Mouse (Mus musculus) cerebellum, adult 18-20 months (tissue): Measurements from ENCODE around the gene Klf7.
"Not testable (repeated sequence)": the region's sequence is repeated elsewhere in the genome, so short reads cannot be mapped to it uniquely, and the experiment has no call there.

Experiments used
- DNase-seq, 2 experiments: peaks; one replicate each; pipeline ENCODE4 v3.0.0; 2021

Klf7 gene

DNA sequence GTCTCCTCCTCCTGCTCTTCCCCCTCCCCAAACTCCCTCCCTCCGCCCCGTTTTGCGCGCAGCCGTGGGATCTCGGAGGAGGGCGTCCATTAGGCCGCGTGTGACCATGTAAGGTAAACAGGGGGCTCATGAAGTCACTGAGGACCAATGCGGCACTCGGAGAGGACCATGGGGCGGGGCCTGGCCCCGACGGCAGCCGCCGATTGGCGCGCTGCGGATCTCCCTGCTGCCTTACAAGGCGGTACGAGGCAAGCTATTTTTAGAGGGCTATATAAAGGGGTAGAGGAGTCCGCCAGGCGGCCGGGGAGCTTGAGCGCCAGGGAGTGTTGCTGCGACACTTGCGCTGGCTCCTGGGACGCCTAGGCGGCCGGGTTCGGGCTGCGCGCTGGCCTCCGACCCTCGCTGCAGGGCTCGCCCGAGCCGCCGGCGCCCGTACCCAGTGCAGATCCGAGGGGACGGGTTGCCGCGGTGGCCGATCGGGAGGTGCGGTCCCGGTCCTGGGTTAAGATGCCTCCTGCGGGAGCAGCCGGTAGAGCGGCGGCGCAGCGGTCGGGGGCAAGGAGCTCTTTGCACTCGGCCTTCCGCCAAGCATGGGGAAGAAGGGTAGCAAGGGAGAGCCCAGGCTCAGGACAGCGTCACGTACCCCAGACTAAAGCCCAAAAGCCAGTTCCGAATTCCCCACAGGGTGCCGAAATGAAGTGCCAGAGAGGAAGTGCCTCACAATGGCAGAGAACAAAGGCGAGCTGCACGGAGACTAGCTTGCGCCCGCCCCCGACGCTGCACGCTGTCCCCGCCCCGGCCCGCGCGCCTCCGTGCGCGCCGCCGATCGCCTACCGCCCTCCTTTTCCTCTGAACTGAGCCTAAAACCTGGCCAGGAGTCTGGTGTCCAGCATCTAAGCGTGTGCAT is at the start of gene Klf7:
TSS of gene Klf7 (minus strand) at position 724 of the 907 bp plus-strand sequence.
- peak; percentile 95 to 98 for DNase-seq

DNA sequence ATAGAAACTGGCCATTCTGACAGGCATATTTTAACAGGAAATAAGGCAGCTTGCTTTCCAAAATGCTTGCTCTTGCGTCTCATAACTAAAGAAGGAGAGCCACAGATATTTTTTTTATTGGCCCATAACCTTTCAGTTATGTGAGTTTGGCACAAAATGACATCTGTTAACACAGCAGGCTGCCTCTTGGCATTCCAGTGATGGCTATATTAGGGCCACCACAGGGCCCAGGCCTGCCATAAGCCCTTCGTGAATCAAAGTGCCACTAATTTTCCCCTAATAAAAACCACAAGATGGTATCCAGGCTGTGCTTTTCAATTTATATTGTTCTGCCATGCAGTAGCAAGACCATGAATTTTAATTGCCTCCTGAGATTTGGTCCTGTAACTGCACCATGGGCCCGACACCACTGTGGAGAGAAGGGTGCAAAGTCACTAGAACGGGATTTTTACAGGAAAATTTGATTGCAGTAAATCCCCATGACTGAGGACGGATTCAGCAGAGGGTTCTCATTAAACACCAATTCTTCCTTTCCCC is 42.5 kb upstream of the Klf7 start:
- peak; percentile 83 to 90 for DNase-seq

DNA sequence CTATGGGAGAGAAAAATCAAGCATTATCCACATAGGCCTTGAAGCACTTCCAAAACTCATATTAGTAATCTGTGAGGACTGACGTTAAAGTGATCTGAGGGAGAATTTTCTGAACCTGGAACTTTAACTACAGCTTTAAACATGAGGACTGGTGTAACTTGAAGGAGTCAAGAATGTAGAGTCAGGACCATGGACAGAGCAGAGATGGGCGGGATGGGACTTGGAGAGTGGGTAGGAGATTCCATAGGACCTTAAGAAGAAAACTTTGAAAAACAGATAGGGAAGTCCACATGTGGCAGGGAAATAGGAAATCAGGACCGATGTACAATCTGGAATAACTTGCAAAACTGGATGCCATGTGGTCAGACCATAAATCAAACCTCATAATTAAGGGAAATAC is 36.7 kb upstream of the Klf7 start:
- DNase-seq: no peak

DNA sequence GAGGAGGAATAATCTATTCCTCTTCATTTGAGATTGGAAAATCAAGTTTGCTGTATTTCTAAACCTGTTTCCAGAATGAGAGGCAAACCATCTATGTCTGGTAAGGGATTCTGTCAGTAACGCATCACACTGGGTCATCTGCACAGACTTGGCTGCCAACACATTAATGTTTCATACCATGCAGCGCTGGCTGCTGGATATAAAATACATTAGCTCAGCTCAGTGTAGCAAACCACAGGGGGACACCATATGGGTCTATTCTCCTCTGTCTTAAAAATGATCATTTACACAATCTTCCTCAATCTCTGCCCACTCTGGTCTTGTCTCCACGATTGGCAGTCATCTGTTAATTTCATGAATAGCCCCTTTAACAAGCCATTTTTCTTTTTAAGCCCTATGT is 27.1 kb upstream of the Klf7 start:
- no peak for DNase-seq

DNA sequence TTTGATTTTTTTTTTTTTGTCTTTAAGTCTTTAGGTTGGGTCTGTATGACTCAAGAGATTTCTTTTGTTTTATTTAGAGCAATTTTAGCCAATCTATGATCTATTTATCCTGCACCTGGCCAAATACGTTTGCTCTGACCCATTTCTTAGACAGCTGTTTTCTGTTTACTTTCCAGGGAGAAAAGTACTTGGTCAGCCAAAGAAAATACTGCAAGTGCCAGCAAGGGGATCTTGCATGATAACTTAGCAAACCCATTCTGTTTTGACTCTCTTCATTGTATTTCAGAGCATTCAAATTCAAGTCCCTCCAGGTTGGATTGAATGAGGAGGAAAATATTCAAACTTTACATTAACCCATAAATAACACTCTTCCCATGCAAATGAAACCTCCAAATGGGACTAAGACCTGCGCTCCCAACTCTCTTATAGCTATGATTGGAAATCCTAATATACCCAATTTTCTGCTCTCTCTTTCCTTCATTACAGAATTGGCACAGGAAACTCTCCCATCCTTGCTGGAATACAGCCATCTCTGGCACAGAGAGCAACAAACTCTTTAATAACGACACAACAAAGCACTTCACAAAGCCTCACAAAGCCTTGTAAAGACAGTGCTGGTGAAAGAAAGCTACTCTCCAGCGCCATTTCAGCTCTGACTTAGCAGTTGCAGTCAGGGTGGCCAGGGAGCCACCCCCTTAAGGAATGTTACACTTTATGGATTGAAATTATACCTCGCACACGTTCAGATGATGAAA is 20.8 kb upstream of the Klf7 start:
- DNase-seq: no peak

DNA sequence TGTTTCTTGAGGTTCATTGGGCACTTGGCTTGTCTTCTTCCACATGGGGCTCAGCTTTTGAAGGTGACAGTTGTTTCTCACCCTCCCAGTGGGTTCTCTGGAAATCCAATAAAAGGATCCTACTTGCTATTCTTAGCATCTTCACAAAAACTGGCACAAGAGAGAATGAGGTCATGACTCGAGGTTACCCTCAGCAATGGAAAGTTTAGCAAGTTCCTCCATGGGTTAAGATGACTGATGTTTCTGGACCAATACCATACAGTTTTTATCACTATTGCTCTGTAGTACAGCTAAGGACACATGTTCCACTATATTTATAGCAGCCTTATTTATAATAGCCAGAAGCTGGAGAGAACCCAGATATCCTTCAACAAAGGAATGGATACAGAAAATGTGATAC is 12.4 kb upstream of the Klf7 start:
- DNase-seq: no peak

DNA sequence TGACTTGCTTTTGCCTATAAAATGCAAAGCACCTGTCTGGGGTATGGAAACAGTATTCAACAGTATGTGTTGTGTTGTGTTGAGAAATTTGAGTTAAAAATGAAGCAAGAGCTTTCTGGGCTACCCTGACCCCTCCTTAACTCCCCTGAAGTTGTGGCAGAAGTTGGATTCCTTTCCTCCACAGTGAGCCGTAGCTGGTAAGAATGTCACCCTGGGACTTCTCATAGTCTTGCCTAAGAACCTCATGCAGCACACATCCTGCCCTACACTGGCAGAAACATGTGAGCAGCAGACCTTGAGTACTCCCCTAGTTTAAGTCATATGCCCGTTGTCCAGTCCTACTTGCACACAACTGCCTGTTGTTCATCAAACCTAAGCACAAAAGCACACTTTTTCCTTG is 4.7 kb upstream of the Klf7 start:
- DNase-seq: no peak

DNA sequence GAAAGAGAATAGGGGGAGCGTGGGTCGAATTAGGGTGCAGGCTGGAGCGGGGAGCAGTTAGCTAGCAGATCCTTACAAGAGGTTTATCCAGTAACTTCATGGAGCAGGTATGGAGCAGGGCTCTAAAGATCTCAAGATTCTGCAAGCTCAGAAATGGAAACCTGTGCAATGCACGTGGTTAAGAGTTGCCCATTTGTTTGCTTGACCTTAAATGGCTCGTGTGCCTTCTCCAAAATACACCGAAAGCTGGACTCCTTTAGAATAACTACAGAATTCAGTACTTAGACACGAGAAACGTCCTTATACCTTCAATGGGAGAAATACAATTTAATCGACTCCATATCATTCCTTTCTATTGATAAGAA is 366 bp upstream of the Klf7 start:
- DNase-seq: no peak

DNA sequence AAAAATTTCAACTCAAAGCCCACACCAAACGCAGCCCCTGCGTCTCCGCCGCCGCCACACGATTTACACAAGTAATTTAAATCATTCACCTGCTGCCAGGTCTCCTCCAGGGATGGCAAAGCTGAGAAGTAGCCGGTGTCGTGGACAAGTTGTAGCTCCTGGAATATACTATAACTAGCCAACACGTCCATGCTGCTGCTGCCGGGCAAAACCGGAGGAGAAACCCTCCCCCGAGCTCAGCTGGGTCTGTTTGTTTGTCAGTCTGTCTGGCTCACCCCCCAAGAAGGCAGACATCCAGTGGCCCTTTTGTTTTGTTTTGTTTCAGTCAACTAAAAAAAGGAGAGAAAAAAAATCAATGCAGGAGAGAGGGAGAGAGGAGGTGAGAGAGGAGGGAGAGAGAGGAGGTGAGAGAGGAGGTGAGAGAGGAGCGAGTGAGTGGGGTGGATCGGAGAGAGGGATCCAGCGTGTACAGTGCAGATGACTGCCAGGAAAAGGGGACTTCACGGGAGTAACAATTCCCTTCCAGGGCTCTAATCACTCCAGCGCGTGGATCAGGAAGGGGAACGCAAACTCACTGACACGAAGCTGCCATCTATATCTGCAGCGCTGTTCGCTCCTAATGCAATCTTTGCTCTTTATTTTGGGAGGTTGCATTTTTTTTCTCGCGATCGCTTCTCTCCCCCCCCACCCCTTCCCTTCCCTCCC is 1.1 kb downstream of the Klf7 start:
- DNase-seq: peak; percentile 69 to 74

DNA sequence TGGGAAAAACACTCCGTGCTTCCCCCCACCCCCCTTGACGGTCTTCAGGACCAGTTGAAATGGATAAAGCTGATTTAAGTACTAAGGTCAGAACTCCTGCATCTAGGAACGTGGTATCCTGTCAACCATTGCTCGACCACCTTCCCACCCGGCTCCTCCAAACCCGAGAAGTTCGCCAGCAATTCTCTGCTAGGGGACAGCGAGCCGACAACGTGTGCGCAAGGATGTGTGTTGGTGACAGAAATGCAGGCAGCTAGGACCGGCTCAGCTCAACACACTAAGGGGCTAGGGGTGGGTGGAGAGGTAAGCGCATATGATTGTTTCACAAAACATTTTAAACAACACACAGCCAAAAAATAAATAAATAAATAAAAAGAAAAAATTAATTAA is 1.7 kb downstream of the Klf7 start:
- DNase-seq: peak; percentile 50 to 64

DNA sequence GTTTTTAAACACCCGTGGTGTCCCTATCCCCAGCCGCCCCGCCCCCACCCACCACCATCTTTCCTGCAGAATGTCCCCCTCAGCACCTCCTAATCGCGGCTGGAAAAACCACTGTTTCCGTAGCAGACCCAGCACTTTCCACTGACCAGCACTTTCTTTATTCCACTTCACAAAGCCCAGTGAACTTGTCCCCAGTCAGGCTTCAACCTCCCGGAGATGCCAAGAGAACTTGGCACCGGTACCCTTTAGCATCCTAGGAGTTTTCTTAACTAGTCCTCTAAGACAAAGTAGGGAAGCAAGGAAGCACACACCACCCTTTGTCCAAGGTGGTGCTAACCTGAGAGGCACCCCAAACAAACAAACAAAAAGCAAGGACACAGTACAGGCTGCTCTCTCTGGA is 2.2 kb downstream of the Klf7 start:
- peak; percentile 53 to 64 for DNase-seq

DNA sequence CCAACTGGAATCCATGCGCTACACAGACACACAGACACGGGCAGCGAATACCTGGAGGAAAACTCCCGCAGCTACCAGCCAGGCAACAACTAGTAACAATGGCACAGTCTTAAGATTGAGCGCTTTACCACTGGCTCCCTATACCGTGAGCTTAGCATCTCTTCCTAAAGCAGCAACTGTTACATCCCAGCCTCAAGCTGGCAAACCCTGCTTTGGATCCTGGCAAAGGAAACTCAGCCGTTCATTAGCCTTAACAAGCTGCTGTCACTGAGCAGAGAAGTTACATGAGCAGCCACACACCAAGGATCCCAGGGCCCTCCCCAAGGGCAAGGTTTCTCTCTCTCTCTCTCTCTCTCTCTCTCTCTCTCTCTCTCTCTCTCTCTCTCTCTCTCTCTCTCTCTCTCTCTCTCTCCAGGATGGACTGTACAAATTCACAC is 2.7 kb downstream of the Klf7 start:
- DNase-seq: peak; percentile 60 to 68

DNA sequence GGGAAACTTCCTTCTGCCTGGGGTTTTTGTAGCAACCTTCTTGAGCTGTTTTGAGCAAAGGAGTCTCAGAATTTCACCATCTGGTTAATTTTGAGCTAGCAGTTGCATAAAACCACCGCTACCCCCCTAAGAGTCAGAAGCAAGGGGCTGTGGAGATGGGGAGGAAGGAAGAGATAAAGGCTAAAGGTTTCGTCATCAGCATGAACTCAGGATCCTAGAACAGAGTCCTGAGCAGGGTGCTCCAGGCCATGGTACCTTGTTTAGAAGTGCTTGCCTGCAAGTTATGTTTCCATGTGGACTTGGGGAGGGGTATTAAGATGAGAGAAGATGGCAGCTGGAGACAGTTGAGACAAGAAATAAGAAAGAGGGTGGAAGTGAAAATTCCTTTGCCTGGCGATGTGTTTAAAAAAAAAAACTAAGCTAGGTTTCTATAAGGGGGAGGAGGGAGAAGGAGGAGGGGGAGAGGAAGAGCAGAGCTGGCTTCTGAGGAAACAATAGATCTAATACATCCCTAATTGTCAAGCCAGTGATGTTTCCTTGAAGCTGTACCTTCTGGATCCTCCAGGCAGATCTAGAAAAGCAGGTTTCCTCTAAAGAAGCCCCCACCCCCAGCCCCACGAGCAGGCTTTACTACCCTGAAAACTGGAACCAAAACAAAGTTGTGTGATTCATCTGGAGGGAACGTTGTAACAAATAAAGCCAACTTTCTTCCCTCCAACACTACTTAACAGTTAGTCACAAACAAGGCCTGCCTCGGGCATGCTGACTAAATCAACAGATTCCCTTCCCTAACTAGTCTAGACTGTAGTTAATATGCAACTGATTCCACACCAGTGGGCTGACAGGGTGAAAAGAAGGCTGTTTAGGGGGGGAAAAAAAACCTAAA is 3.6 kb downstream of the Klf7 start:
- DNase-seq: peak in 1 of 2 experiments; percentile 47

DNA sequence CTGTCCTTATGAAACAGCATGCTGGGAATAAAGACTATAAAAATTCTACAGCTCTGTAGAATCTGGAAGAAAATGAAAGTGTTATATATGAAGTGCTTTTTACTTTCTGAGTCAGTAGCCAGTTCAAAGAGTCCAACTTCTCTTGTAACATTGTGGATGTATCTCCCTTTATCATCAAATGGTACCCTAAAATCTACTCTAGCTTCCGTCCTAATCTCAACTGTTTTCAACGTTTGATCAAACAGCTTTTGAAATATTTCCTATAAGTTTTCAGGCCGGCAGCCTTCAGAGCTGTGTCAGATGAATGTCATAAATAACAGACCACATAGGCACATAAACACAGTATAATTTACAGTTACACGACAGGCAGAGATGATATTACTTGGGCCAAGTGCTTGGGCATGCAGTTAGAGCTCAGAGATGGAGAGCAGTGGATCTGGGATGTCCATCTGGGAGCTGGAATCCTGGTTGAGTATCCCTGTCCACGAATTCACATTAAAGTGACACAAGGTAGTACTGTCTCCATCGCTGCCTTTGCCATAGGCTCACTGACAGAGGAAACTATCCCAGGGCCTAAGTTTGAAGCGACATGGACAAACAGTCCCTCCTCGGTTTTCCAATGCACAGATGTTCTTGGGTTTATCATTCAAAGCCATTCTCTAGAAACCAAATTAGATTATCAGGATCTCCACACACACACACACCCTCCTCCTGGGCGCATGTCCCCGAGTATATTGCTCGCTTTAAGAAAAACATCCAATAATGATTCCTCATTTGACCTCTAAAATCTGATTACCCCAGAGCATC is 4.4 kb downstream of the Klf7 start:
- DNase-seq: no peak

DNA sequence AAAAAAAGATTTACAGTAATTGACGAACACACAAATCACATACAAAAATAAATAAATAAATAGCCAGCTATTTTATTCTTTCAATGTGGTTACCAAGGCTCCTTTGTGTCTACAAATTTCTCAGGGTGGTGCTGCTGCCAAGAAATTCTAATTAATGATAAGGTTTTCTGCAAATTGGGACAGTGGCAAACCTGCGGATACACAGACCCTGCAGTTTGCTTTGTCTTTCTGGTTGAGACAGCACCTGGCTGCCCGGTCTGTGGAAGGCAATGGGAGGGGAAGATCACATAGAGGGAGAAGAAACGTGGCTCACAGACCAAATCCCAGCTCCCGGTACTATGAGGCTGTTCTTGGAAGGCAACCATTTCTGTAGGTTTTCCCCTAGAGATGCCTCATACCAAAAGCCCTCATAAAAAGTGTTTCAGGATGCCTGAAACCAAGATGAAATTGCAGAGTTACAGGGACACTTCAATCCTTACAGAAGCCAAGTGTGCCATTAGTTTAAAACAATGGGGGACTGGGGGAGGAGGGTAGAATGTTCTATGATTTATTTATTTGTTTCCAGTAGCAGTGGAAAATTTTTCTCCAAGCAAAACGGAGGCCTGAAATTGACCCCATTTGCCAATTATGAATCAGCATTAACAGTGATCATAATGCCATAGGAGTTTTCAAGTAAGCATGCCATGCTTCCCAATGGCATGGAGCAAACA is 5.2 kb downstream of the Klf7 start:
- peak; percentile 36 to 45 for DNase-seq

DNA sequence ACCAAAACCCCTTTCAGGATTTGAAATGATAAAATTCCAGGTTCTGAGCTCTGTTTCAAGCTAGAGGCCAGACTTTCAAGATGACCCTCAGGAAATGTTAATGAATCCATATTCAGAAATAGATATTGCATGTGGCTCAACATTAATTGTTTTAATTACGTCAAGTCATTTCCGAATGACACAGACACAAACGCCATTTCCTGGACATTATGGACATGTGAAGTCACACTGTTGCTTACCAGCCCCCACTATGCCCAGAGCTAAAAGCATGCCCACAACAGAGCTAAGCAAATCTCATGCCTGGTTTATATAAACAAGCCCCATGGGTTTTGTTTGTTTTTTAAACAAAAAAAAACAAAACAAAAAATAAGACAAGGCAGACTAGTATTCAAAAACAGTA is 7.5 kb downstream of the Klf7 start:
- DNase-seq: no peak

DNA sequence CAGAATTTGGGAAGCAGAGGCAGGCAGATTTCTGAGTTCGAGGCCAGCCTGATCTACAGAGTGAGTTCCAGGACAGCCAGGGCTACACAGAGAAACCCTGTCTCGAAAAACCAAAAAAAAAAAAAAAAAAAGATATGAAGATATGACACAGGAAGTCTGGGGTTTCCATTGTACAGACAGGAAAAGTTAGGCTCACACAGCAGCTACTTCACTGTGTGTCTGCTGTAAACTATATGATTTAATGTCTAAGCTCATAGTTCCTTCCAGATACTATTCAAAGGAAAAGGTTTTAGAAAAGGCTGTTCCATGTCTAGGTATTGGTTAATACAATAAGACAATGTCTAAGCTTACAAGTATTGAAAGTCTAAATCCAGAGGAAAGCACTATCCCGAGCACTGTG is 13.4 kb downstream of the Klf7 start:
- DNase-seq: not testable (repeated sequence)

DNA sequence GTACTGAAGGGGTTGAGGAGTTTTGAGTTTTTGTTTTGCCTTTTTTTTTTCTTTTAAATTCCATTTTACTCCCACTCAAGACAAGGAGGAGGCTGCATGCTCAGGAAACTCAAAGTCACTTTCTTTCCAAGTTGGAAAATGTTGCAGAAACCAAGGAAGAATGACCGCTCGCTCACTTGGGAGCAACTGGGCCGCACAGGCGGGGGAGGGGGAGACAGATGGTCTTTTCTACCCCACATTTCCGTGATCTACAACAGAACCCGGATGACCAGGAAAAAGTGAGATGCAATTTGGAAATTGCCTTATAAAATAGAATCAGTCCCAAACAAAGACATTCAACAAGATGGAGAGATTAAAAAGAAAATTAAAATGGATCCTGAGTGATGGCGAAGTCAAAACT is 14.6 kb downstream of the Klf7 start:
- peak in 1 of 2 experiments; percentile 23 for DNase-seq

DNA sequence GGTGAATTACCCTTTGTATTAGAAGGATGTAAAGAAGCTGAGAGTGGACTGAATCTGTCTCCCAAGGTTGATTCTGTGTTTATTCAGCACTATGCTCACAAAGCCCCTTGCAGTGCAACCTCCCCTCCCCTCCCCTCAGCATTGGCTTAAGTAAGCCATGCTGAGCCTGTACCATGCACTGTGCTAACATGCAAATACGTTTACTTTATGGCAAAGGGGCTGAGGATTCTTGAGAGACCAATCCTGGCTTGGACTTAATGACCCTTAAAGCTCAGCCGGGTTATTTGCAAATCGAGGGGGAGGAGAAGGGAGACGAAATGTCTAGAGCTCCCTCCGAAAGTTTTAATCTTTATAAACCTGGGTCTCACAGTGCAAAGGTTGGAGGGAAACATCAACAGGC is 16.0 kb downstream of the Klf7 start:
- peak in 1 of 2 experiments; percentile 3 for DNase-seq

DNA sequence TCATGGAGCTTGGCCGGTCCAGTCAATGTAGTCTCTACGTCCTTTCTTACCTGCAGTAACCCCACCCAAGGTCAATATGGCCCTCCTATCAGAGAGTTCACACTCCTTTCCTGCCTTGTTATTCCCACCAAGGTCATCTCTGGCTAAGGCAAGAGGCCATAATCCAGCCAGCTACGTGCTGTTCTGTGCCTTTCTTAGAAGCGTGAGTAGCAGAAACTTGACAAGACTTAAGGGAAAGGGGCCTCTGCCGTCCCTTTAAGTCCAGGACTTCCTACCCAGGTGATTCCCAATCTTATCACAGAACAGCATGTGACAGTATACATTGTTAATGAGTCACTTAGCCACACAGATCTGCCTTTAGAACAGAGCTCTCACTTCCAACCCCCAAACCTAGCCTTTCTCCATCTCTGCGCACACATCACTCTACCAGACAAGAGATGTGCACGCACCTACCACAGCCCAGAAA is 16.9 kb downstream of the Klf7 start:
- DNase-seq: no peak
